Mouse (Mus musculus) midbrain, postnatal 0 days (tissue): ENCODE data around the gene Lrch1. TPM values are rescaled to one million over a fixed set of nuclear protein-coding genes. Genes with fewer than 3 reads are reported as not detected.

Experiments used
- ATAC-seq: fragments of 200-750 bp; cut with Nextera tagmentation; 2 replicates; pipeline ENCODE4 v1.8.0; 2017; ENCODE audit warnings: moderate number of reproducible peaks, mild to moderate bottlenecking, moderate TSS enrichment, moderate library complexity; ENCODE audit not compliant: low FRiP score
- DNase-seq: peaks from one replicate; pipeline ENCODE4 v3.0.0-alpha.2; 2015; ENCODE audit warnings: low spot score
- H3K27ac ChIP-seq: fragments of 300-500 bp; sonication (generic); 2 replicates; pipeline ENCODE4 v1.5.1; 2014; ENCODE audit warnings: low read depth, mild to moderate bottlenecking, low read length, mixed read lengths
- H3K27me3 ChIP-seq: fragments of 300-500 bp; sonication (generic); 2 replicates; pipeline ENCODE4 v1.6.1; 2014; ENCODE audit warnings: low read length, control low read depth, mixed read lengths; ENCODE audit not compliant: insufficient read depth
- H3K36me3 ChIP-seq: fragments of 300-500 bp; sonication (generic); 2 replicates; pipeline ENCODE4 v1.6.1; 2014; ENCODE audit warnings: low read length, control low read depth, mixed read lengths; ENCODE audit not compliant: insufficient read depth
- H3K4me1 ChIP-seq: fragments of 300-500 bp; sonication (generic); 2 replicates; pipeline ENCODE4 v1.6.1; 2014; ENCODE audit warnings: mild to moderate bottlenecking, control low read depth, antibody characterized with exemption, low read length, mixed read lengths; ENCODE audit not compliant: insufficient read depth
- H3K4me2 ChIP-seq: fragments of 300-500 bp; sonication (generic); 2 replicates; pipeline ENCODE4 v1.6.1; 2014; ENCODE audit warnings: low read depth, mild to moderate bottlenecking, low read length, mixed read lengths; ENCODE audit not compliant: poor library complexity, severe bottlenecking
- H3K4me3 ChIP-seq: fragments of 300-500 bp; sonication (generic); 2 replicates; pipeline ENCODE4 v1.5.1; 2014; ENCODE audit warnings: low read depth, mild to moderate bottlenecking, low read length, moderate library complexity
- H3K9ac ChIP-seq: fragments of 300-500 bp; sonication (generic); replicated peaks from 2 replicates; pipeline ENCODE4 v1.6.1; 2014; ENCODE audit warnings: mild to moderate bottlenecking, low read length, moderate library complexity, mixed read lengths; ENCODE audit not compliant: poor library complexity, severe bottlenecking
- H3K9me3 ChIP-seq: fragments of 300-500 bp; sonication (generic); 2 replicates; pipeline ENCODE4 v1.6.1; 2016; ENCODE audit warnings: low read length, control low read depth
- CTCF ChIP-seq: IDR thresholded peaks from 2 replicates; pipeline ENCODE4 v1.5.1; 2016; ENCODE audit warnings: antibody characterized with exemption, mild to moderate bottlenecking
- WGBS: fragments of 180-500 bp; shearing (Covaris S2); extraction: QIAGEN DNeasy Blood & Tissue Kit; methylation state at CpG from one replicate; pipeline ENCODE4 v1.1.7; 2014; 5-methylcytosine and 5-hydroxymethylcytosine counted together
- polyA plus RNA-seq: library from polyadenylated mRNA; unstranded; fragments of >200 nt; fragmentation: Nextera tagmentation; extraction: Ambion mirVana; gene quantifications from 2 replicates; pipeline ENCODE4 v1.2.1, GENCODE M21; 2015
- total RNA-seq: library from RNA; depleted of rRNA; stranded (reverse); fragments of >200 nt; gene quantifications from 2 replicates; pipeline ENCODE4 v1.2.3, GENCODE M21; 2014

The Lrch1 gene
- total and polyA plus RNA-seq, 2 experiments from 2014 or later: 15.7 to 21.7 TPM

DNA sequence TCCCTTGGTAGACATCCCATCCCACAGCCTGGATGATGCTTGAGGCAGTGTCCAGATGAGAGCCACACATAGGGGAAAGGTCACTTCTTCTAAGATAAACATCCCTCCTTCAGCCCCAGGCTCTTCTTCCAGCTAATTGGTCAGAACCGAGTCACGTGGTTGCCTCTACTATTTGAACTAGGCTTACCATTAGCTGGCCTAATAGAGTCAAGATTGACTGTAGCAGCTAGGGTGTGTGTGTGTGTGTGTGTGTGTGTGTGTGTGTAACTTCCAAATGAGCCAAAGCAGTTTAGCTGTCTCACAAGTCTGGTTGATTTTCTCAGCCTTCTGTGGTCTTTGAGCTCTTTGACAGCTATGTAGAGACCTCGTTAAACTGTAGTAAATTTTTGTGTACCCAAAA, 38.9 kb upstream of the Lrch1 start:
- no peaks in the 10 kb centered on the region for H3K9me3 ChIP-seq
- DNase-seq: no peak
- H3K36me3 ChIP-seq: no peaks in the 10 kb centered on the region
- H3K9ac ChIP-seq: no peak overlapping the region
- H3K4me2 ChIP-seq: no peak overlapping the region
- ATAC-seq: no peak
- no peaks in the 10 kb centered on the region for H3K27me3 ChIP-seq
- H3K27ac ChIP-seq: no peak overlapping the region
- H3K4me3 ChIP-seq: no peak overlapping the region
- no peaks in the 10 kb centered on the region for H3K4me1 ChIP-seq
- no peak for TF ChIP-seq CTCF
- 90% methylated on average over 3 of the region's 3 CpGs for WGBS

- WGBS: 54% methylated on average over 4 of the region's 4 CpGs
- no peak for TF ChIP-seq CTCF
- Histone ChIP-seq H3K4me3 (no peak overlapping the region), H3K27me3 (no peaks in the 10 kb centered on the region), H3K9me3 (no peaks in the 10 kb centered on the region), H3K4me1 (no peaks in the 10 kb centered on the region), H3K36me3 (no peaks in the 10 kb centered on the region), H3K9ac (no peak overlapping the region), H3K4me2 (no peak overlapping the region), H3K27ac (no peak overlapping the region)
- no peak for ATAC-seq
- DNase-seq: no peak
Measured at GRCm38 (mm10) chr14:74985658-74986057, 38.0 kb upstream of the Lrch1 start.

DNA sequence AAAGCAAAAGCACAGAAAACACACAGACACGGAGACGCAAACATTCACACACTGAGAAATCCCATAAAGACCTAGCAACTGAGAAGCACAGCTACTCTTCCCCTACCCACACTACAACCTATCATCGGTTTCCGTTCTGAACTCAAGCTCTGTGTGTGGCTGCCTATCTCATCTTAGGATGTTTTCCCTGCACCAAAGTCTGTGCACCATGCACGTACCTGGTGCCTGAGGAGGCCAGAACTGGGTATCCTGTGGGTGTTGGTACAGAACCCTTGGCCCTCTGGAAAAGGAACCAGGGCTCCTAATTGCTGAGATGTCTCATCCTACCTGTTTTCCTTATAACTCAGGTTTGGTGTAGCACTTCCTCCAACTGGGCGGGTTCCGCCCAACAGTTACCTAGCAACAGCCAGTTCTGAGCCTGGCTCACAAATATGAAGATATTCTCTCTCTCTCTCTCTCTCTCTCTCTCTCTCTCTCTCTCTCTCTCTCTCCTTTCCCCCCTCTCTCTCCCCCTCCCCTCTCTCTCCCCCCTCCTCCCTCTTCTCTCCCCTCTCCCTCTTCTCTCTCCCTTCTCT, 37.2 kb upstream of the Lrch1 start:
- H3K27me3 ChIP-seq: no peaks in the 10 kb centered on the region
- no peak for DNase-seq

DNA sequence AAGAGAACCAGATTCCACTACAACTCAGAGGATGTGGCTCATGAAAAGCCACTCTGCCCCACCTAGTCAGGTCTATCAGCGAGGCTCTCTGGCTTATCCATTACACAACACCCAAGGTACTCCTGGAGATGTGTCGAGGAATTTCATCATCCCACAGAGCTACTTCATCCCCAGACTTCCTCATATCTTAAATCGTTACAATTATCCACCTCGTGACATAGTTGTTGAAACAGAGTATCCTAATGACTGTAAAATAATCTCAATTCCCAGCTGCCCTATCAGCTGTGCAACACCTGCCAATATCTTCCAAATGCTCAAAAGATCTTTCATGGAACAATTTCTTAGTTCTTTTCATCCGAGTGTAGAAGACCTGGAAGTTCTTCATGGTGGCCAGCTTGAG, 35.4 kb upstream of the Lrch1 start:
- ATAC-seq: no peak
- DNase-seq: no peak
- Histone ChIP-seq H3K4me1 (no peaks in the 10 kb centered on the region), H3K9ac (no peak overlapping the region), H3K36me3 (no peaks in the 10 kb centered on the region), H3K27ac (no peak overlapping the region), H3K27me3 (no peaks in the 10 kb centered on the region), H3K4me3 (no peak overlapping the region), H3K4me2 (no peak overlapping the region), H3K9me3 (no peaks in the 10 kb centered on the region)
- WGBS: 85% methylated on average over 5 of the region's 5 CpGs
- TF ChIP-seq CTCF: no peak

More for the DNA sequence above, 37.2 kb upstream of the Lrch1 start:
- H3K4me2 ChIP-seq: no peak overlapping the region
- no peaks in the 10 kb centered on the region for H3K9me3 ChIP-seq
- 76% methylated on average over 7 of the region's 7 CpGs for WGBS
- H3K27ac ChIP-seq: no peak overlapping the region
- no peak for ATAC-seq
- H3K4me3 ChIP-seq: no peak overlapping the region
- no peak overlapping the region for H3K9ac ChIP-seq
- no peaks in the 10 kb centered on the region for H3K36me3 ChIP-seq
- no peak for TF ChIP-seq CTCF
- H3K4me1 ChIP-seq: no peaks in the 10 kb centered on the region

DNA sequence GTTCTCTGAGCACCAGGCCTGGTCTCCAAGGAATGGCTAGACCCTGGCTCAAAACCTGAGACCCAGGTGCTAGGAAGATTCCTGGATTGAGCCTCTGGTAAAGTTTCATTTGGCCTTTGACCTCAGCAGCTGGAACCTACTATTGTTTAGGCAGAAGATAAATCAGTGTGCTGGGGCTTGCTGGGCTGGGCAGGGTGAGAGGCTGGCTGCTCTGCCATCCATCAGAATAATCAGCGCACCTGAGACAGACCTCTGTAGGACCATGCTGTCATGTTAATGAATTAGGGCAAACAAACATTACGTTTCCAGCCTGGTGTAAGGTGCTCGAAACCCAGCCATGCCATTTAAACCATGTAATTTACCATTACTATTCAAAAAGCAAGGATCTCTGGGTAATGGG, 33.3 kb upstream of the Lrch1 start:
- Histone ChIP-seq H3K27ac (no peak overlapping the region), H3K9ac (no peak overlapping the region), H3K9me3 (no peaks in the 10 kb centered on the region), H3K27me3 (no peaks in the 10 kb centered on the region), H3K4me2 (no peak overlapping the region), H3K36me3 (no peaks in the 10 kb centered on the region), H3K4me1 (no peaks in the 10 kb centered on the region), H3K4me3 (no peak overlapping the region)
- no peak for TF ChIP-seq CTCF
- 76% methylated on average over 3 of the region's 3 CpGs for WGBS
- ATAC-seq: no peak
- no peak for DNase-seq

- Histone ChIP-seq H3K27me3 (no peaks in the 10 kb centered on the region), H3K36me3 (no peaks in the 10 kb centered on the region), H3K9ac (no peak overlapping the region), H3K4me1 (no peaks in the 10 kb centered on the region), H3K4me2 (no peak overlapping the region), H3K9me3 (no peaks in the 10 kb centered on the region), H3K27ac (no peak overlapping the region), H3K4me3 (no peak overlapping the region)
- TF ChIP-seq CTCF: no peak
- ATAC-seq: no peak
- WGBS: 65% methylated on average over 6 of the region's 6 CpGs
- DNase-seq: no peak
Measured at GRCm38 (mm10) chr14:74976972-74977371, 29.3 kb upstream of the Lrch1 start.
